Mouse (Mus musculus) small intestine, adult 2 months (tissue): ENCODE results near the gene Ttc4.

Experiments used
- CTCF ChIP-seq: fragments of 200-500 bp; IDR thresholded peaks from 2 replicates; pipeline ENCODE4 v1.5.1; 2012; ENCODE audit warnings: low read depth, mild to moderate bottlenecking, control low read depth, inconsistent platforms, low read length, moderate library complexity, mixed read lengths; ENCODE audit not compliant: insufficient replicate concordance, insufficient read length; ENCODE audit errors: extremely low read depth
- POLR2A ChIP-seq: fragments of 200-500 bp; IDR thresholded peaks from 2 replicates; pipeline ENCODE4 v1.6.1; 2012; ENCODE audit warnings: low read depth, mild to moderate bottlenecking, control low read depth, inconsistent platforms, low read length, moderate library complexity

DNA sequence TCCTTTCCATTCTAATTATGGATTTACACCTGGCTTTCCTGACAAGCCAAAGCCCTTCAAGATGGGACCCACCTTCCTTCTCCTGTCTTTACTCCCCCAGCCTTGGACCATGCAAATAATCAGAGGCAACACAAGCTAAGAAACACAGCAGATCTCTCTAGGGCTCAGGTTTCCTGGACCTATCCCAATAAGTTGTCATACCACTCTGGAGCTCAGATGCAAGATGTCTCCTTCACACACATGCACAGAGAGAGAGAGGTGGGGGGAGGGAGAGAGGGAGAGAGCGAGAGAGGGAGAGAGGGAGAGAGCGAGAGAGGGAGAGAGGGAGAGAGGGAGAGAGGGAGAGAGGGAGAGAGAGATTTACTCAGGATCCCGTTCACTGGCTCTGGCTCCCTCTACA is 46.4 kb downstream of the Ttc4 start:
- TF ChIP-seq POLR2A (no peak), CTCF (no peak)
